Mouse (Mus musculus): ENCODE measurements at regions not wholly inside any gene's neighbourhood (a gene's known extent, or its start where the extent isn't known, plus 50 kb on each side); places are given as distances from the start of the nearest gene placed in this dataset.

GRCm38 (mm10) chr9:94589672-94590071 is 51.8 kb upstream of the 1190002N15Rik start:
- peak; percentile 15 for DNase-seq (ENCODE audit: extremely low read depth, low read depth)

GRCm38 (mm10) chr9:94604993-94605392 is 64.7 kb upstream of the Slc9a9 start:
- no peak for DNase-seq (ENCODE audit: extremely low read depth, low read depth)

DNA sequence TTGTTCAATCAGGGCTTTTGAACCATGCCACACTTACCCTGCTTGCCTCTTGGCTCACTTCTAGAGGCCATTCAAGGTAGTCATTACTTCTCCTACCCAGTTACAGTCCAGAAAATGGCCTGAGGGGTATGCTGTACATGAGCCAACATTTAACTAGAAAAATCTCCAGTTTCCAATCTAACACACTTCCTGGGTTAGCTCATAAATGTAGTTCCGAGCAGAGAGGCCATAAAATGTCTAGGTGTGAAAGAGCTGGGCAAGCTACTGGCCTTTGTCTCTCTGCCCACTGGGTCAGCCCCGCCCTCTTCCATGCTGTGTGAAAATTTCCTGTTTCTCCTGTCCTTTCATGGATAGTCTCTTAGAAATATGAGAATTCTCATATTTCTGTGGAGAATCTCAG is 63.3 kb upstream of the Slc9a9 start:
- DNase-seq (ENCODE audit: extremely low read depth, low read depth) = no peak

DNA sequence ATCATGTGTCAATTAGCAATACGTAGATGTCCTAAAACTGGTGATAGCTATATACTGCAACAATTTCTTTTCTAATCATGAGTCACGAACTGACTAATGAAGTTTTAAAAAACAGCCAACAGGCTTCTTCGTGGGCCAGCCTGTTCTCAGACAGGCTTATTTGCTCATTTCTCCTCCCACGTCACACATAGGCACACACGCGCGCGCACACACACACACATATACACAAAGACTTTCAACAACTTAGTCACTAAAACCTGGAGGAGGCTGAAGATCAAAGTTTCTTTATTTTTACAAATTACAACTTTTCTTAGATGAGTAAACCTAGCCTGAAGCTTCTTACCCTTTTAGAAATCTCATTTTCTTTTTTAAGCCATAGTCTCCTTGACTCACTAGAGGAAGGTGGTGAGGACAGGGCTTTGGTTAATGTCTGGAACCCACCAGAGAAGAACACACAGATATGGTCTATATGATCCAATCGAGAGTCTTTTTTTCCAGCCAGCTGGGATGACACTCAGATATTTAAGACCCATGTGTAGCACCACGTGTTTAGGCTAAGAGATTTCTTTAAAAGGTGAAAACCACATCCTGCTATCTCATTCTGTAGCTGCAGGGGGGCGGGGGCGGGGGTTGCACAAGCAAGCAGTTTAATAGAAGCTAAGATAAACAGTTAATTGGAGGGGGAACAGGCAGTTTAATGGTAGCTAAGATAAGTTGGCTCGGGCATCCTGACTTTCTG is 62.5 kb upstream of the Slc9a9 start:
- peak; percentile 43 for DNase-seq (ENCODE audit: extremely low read depth, low read depth)

- DNase-seq (ENCODE audit: extremely low read depth, low read depth) = no peak
Measured at GRCm38 (mm10) chr9:94607750-94608106, 62.0 kb upstream of the Slc9a9 start.

DNA sequence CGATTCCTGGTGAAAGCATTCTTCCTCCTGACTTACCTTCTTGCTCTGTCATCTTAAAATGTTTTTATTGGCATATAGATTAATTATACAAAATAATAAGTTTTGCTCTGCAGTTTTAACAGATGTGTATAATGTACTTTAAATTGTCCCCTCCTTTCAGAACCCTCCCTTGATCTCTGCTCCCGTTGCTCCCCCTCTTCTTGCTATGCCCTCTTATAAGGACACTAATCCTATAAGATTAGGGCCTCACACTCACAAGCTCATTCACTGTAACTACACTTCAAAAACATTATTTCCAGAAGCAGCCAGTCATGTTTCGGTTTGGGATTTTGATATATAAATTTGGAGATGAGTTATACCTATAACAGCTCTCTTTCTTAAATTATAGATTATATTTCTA is 59.6 kb upstream of the Slc9a9 start:
- DNase-seq (ENCODE audit: extremely low read depth, low read depth) = no peak

DNA sequence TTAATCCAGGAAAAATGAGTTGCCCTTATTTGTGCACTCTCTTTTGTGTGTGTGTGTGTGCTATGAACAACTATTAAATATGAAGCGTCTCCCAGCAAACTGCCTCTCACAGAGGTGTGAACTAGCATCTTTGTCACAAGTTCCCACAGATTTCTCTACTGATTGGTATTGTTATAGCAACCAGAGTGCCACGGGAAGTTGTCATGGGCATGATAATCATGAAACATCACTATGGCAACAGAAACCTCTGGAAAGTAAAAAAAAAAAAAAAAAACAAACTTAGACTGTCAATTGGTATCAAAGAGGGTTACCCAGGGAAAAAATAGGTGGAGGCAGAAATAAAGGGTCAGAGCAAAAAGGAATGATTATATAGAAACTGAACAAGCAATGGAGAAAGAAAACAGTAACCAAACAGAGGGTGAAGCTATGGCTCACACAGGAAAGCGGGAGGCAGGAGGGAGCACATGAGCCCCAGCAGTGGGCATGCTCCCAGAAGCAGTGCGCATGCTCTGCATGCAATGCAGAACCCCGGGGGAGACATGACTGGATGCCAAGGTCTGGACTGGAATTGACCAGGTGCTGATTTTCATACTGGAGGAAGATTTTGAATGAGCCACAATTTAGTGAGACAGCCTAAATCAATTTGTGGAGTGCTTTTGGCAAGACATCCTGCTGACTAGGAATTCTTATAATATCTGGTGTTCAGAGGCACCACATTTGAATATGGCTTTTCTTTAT is 58.9 kb upstream of the Slc9a9 start:
- no peak for DNase-seq (ENCODE audit: extremely low read depth, low read depth)

GRCm38 (mm10) chr9:94613891-94614671 is 55.6 kb upstream of the Slc9a9 start:
- DNase-seq (ENCODE audit: extremely low read depth, low read depth) = peak; percentile 59

GRCm38 (mm10) chr9:94615205-94615604 is 54.5 kb upstream of the Slc9a9 start:
- no peak for DNase-seq (ENCODE audit: extremely low read depth, low read depth)

DNA sequence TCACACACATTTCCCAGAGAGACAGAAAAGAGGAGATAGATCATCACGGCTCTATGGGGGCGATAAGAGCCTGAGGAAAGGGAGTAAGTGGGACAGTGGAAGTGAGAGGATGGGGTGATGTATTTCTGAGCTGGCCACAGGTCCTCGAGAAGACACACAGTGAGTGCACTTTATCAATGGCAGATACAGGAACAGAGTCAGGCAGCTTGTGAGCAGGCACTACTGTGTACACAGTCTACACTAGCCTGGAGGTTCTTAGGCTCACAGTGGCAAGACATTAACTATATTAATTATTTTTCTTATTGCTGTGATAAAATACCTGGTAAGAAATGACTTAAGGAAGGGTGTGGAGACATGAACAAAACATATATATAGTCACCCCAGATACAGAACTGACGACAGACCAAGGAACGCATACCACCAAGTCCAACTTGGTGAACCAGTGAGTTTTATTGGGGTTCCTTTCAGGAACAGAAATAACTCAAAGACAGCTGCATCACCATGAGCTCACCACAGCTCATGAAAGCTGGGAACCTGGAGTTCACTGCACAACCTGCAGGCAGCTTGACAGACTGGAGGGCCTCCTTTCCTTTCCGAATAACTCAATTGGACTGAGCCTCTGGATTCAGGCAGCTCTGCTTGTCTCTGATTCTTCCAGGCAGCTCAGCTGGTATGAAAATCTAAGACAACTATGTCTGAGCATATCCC is 51.5 kb upstream of the Slc9a9 start:
- no peak for DNase-seq (ENCODE audit: extremely low read depth, low read depth)
